Mouse (Mus musculus): ENCODE data around the gene Bag6.

Bag6 gene

DNA sequence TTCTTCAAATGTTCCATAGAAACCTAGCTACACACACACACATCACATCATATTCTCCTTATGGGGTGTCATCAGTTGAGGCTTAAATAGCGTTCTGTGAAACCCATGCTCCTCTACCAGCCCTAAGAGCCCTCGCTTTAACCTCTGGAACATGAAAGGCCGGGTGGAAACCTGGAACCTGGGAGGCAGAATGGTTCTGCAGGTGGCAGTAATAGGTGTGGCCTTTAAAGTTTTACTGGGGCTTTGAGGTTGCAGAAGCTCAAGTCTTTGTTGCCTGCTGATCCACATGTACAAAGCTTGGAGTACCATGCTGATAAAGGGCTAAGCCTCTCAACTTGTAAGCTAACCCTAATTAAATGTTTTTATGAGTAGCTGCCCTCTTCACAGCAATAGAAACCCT, 12.4 kb downstream of the Bag6 start:
- DNase-seq (ENCODE audit: low read depth, low spot score), result no peak

DNA sequence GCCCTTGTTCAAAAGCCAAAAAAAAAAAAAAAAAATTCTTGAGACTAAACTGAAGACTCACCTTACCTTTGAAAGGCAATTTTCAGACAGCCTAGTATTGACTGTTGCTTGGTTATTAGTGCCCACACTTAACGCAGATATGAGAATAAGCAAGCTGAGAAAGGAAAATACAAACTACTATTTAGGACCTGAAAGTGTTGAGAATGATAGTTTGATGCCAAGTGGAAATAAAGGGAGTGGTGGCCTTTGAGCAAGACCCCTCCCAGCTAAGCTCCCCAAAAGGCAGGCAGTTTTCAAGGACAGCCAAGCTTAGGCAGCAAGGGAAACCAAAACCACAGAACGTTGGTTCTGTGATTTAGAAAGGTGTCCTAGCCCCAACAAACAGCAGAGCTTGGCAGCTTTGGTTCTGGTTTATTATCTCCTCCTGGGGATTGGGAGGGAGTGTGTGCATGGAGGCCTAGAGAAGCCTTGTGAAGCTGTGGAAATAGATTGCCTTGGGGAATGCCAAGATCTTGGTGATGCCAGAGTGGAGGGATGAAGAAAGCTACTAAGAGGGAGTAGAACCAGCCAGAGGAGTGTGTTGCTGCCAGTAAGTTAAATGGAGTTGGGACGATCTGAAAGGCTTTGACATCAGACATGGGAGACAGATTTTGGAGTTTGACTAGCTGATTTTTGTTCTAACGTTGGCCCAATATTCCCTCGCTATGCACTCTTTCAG, 13.1 kb downstream of the Bag6 start:
- no peak for DNase-seq (ENCODE audit: low read depth, low spot score)

DNA sequence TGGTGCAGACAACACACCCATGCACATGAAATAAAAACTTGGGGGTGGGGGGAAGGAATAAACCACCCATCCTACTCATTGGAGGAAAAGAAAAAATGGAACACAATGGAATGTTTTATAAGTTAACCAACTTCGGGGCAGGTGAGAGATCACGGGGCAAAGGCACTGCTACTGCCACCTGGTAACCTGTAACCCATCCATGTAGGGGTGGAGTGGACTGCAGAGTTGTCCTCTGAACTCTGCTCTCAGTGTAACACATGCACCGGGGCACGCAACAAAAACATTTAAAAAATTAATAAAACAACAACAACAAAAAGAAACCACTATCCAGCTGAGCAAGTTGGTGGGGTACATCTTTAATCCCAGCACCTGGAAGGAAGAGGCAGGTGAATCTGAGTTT, 17.1 kb downstream of the Bag6 start:
- no peak for DNase-seq (ENCODE audit: low read depth, low spot score)

DNA sequence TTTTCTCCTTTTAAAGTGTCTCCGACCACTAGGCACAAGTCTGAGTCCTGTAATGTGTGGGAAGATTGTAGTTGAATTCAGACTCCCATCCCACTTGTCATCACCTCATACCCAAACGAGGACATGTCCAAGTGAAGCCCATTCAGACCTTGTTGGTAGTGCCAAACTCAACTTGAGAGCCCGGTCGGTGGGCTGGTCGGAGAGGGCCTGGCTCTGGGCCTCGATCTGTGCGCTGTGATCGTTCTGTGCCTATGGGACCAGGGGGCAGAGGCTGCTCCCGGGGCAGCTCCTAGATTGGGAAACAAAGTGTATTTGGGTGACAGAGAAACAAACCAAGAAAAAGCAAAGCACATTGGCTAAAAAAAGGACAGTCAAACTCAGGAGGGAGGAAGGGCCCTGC, 18.1 kb downstream of the Bag6 start:
- DNase-seq (ENCODE audit: low read depth, low spot score), result no peak

DNA sequence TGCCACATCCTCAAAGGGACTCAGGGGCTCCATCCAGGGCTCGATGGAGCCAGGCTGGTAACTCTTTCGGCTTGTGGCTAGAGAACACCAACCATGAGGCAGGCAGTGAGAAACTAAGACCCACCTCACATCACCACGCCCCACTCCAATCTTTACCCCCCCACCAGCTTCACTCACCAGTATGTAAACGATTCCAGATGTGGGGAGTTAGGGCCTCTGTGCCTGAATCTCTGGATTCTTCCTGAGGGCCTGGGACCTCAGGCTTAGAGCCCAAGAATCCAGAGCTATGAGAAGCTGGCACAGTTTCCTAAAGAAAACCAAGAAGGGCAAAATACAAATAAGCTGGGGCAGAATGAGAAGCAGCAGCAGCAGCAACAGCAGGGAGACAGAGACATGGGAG, 19.0 kb downstream of the Bag6 start:
- no peak for DNase-seq (ENCODE audit: low read depth, low spot score)

DNA sequence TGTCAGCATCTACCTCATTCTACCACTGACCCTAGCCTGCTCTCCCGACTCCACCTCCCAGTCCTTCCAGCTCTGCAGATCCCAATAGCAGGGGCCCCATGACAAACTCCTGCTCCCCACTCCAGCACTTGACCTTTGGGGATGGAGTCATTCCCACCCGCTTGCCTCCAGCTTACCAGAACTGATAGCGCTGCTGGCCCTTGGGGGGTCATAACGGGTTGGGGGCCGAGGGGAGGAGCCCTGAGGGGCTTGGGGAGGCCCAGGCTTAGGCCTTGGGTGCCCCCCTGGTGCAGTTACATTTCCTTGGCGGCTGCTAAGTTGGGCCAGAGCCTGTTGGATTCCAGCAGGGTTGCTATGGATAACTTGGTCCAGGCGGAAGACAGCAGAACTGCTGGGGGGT, 19.6 kb downstream of the Bag6 start:
- no peak for DNase-seq (ENCODE audit: low read depth, low spot score)

DNA sequence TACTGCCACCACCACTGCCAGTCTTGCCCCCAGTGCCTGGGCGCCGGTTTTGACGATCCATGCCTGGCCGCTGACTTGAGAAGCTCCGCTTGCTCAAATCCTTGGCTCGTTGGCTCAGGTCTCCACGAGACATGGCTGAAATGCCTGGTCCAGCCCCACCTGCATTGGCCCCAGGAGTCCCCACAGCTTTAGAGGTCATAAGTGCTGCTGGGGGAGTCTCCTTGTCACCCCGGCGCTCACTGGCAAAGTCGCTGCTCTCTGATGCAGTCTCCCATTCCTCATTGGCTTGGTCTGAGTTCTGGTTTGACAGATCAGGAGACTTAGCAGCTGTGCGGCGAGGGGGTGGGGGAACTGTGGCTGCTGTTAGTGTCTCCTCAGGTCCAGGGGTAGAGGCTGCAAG, 20.5 kb downstream of the Bag6 start:
- DNase-seq (ENCODE audit: low read depth, low spot score), result no peak

DNA sequence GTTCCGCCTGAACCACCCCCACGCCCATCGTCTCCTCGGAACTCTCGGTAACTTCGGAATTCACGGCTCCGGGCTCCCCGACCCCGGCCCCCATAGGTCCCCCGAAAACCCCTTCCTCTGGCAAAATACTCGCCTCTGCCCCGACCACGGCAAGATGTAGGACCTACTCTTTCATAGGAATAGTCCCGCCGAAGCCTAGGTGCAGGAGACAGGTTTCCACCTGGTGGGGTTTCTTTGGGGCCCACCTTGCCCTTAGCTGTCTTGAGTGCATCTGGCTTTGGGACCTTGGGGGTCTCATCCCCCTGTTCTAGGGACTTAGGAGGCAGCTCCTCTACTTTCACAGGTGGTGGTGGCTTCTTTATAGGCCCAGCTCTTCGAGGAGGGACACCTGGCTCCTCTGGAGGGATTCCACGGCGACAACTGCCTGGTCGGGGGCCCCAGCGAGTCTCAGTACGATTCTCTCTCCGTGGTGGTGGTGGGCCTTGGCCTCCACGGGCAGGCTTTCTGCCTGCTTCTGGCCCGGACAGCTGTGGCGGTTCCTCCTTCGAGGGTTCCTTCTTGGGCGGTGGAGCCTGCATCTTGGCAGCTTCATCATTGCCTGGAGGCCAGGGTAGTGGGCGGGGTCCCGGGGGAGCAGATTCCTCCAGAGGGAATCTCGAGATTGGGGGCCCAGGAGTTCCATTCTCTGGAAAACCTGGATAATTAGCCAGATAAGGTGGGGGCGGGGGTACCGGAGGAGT, 21.7 kb downstream of the Bag6 start:
- no peak for DNase-seq (ENCODE audit: low read depth, low spot score)

DNA sequence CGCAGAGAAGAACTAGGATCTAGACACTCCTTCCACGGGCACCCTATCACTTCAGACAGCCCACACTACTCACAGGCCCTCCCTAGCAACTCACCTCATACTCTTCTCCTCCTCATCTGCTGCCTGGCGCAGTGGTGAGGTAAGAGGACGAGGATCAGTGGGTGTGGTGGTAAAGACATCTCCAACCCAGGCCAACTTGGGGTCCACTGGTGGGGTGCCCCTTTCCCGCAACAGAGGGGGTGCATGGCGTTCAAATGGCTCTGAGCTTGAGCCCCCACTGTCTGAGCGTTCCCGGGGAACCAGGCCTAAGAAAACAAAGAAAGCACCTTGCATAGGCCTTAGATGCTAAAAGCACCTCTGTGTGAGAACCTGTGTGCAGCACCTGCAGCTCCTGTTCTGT, 22.3 kb downstream of the Bag6 start:
- no peak for DNase-seq (ENCODE audit: low read depth, low spot score)

DNA sequence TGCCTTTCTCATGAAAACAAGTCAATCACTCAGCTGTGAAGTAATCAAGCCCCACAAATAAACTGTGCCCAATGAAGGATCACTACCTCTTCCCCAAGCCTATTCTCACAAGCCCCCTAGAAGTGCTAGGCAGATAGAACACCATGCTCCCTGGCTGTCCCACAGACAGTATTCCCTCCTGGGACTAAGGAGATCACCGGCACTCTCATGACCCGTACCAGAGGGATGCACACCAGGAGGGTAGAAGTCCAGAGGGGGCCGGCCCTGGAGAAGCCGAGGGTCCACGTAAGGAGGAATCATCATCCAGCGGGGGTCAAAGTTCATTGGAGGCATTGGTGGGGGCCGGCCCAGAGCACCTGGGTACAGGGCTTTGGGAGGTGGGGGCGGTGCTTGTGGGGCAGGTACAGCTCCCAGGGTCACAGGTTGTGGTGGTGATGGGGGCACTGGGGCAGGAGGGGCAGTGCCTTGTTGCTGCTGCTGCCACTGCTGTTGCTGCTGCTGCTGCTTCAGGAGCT, 22.7 kb downstream of the Bag6 start:
- DNase-seq (ENCODE audit: low read depth, low spot score), result no peak

DNA sequence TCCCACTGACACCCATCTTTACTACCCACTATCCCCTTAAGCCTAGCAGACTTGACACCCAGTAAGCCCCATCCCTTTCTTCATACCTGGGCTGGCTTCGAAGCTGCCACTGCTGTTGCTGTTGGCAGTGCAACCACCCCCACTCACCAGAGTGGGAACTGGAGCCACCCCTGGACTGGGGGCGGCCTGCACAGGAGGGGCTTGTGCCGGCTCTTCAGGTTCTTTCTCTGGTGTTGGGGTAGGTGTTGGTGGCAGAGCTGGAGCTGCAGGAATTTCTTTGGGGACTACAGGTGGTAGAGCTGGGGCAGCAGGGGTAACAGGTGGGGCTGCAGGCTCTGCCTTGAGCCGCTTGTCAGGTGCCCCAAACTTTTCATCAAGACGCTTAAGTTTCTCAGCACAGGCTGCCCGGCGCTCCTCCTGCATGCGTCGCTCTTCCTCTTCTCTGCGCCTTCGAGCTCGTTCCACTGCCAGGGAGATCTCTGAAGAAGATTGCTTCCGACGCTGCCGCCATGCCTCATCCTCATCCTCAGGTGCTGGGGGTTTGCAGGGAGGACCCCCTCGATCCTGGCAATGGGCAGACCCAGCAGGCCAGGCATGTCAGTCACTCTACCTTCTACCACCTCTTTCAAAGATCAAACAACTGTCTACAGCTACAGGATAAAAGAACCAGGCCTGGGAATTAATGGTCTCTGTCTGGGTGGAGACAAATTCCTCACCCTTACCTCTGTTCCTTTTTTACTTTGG, 24.0 kb downstream of the Bag6 start:
- DNase-seq (ENCODE audit: low read depth, low spot score), result no peak

DNA sequence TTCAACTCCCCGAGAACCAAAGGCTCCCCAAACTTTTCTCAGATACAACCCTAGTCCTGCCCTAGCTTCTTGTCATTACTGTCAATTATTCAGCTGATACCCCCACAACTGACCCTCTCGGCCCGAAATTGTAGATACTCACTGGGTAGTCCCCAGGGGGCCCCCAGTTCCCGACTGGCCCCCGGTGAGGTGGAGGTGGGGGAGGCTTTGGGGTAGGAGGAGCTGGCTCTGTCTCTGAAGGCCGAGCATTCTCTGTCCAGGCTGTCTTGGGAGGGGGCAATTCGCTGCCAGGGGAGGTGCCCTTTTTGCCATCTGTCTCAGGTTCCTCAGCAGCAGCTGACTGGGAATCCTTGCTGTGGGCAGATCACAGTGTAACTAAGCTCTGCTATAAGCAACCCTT, 24.7 kb downstream of the Bag6 start:
- no peak for DNase-seq (ENCODE audit: low read depth, low spot score)

DNA sequence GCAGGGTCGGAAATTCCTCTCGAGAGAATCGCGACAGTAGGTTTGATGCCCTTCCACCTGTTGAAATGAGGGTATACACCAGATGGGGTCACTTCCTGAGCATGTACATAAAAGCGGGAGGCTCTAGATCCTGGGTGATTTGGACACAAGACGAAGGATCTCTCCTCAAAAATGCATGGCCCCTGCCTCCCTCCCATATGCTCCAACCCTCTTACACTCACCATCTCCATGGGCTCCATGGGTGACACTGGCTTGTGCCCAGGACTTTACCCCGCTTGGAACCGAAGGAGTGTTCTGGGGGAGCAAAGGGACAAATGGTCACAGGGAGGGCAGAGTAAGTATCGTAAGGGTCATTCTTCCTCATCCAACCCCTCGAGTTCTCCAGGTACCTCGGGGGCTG, 26.4 kb downstream of the Bag6 start:
- DNase-seq (ENCODE audit: low read depth, low spot score), result no peak

DNA sequence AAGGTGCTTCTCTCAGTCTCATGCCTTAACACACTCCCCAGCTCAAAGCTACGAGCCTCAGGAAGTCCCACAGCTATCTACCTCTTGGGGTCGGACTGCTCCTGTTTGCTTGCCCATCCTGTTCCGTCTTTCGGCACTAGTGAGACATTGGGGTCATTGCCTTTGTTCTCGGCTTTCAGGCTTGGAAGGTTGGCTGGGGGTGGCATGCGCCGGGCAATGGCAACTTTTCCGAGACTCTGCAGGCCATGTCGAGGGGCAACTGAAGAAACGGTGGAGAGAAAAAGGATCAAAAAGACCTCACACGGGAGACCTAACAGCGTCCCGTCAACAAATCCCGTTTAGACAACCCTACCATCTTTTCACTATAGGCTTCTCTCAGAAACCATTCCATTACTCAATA, 27.1 kb downstream of the Bag6 start:
- DNase-seq (ENCODE audit: low read depth, low spot score), result no peak

DNA sequence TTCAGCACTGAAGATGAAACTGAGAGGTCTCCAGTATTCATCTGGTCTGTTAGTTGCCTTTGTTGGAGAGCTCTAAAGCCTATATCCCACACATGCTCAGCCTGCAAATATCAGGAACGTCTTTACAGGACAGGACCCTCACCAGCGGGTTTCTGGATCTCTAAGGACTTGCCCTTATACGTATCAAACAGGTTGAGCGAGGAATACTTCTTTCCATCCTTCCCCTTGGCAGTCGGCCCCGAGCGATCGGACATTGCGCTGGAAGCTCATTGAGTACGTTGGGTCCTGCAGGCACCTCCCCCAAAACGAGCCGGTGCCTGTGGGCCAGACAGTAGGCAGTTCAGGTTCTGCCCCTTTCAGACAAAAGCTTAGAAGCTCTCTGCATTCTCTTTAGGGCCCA, 27.8 kb downstream of the Bag6 start:
- DNase-seq (ENCODE audit: low read depth, low spot score), result no peak

DNA sequence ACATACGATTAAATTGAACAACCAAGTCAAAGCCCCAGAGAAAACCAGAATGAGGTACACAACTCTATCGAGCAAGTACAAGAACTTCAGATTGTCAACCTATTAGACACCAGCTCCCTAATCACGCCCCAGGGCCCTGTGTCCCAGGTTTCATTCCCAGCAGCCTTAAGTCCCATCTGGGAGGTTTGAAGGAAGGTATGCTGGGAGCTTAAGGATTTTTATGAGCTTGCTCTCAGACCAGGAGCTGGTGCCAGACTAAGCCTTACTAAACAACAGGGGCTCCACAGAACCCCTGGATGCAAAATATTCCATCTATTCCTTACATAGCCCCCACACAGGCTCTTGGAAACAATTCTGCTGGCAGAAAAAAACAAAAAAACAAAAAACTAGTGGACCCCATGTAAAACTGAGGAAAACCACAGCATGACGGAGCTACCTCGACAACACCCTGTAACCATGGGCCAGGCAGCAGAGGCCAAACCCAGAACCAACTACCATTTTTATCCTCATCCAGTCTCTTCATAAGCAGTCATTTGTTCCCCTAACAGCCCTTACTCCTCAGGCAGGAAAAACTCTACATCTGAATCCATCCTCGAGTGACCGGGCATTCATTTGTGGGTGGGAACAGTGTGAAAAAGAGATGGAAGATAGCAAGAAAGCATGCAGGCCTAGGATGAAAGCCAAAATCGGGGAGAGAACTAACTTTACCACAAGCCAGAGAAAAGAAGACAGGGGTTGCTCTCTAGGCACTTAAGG, 28.5 kb downstream of the Bag6 start:
- no peak for DNase-seq (ENCODE audit: low read depth, low spot score)

DNA sequence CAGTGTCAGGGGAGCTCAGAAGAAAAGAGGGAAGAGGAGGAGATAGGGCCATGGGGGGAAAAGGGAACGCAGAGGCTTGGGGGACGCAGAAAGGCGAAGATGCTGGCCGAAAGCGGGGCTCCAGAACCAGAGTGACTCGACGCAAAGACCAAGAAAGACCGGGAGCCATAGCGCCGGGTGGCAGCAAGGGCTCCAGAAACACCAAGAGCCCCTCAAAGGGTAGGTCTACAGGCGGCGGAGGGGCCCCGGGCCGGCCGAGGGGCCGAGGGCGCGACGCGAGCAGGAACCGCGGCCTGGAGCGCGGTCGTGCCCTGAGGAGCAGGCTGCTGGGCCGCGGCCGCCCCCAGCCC, 29.2 kb downstream of the Bag6 start:
- no peak for DNase-seq (ENCODE audit: low read depth, low spot score)

DNA sequence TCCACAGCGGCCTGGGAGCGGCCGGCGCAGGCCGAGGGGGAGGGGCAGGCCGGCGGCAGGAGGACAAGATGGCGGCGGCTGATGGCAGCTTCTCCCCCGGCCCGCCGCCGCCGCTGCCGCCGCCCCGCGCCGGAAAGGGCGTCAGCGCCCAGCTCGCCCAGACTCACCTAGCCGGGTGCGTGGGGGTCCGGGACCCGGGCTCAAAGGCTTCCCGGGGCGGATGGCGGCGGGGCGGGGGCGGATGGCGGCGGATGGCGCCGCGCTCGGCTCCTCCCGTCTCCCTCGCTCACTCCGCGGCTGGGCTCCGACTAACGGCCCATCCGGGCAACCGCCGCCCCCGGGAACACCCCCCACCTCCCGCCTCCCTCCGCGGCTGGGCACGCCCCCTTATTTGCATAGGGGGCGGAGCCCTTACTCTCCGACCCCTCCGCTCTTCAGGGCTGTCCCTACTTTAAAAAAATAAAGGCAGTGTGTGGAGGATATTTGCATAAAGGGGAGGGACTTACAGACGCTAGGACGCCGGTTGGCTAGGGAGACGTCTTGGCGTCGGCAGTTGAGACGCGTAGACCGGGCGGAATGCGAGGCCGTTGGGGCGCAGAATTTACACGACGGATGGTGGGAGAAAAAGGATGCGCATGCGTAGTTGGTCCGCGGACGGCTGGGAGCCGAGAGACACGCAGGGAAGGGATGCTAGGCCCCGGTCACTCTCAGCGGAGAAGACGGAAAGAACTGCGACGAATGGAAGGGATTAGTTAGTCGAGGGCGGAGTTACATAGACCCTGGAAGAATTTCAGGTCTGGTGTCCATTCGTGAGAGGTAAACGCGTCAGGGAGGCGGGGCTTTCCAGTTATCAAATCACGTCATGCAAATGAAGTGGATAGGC, 29.8 kb downstream of the Bag6 start, which contains the start of gene Prrc2a:
Gene Prrc2a, minus strand, starts transcription at position 330 of the 883 bp plus-strand sequence.
- peak; percentile 99 for DNase-seq (ENCODE audit: low read depth, low spot score)

DNA sequence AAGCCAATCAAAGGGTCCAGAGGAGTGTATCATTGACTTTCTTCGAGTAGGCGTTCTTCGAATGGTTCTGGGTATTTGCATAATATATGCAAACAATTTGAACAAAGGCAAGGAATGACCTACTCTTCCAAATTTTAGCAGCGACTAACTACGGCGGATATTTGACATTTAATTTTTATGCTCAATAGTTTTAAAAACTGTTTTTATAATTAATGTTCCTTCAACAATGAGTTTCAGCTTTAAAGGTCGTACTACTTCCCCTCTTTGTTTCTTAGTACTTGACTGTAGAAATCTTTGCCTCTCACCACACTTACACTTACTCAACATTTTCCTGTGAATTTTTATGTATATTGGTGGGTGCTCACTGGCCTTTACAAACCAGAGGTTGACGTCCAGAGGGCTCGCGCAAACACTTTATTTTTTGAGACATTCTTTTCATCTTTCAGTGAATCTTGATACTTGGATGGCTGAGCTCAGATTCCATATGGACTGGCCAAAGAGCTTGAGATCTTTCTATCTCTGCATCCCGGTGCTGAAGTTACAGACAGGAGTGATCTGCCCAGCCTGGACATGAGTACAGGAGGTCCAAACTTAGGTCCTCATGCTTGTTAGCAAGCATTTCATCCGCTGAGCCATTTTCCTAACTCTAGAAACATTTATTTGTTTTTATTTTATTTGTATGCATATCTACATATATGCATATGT, 30.6 kb downstream of the Bag6 start:
- no peak for DNase-seq (ENCODE audit: low read depth, low spot score)

DNA sequence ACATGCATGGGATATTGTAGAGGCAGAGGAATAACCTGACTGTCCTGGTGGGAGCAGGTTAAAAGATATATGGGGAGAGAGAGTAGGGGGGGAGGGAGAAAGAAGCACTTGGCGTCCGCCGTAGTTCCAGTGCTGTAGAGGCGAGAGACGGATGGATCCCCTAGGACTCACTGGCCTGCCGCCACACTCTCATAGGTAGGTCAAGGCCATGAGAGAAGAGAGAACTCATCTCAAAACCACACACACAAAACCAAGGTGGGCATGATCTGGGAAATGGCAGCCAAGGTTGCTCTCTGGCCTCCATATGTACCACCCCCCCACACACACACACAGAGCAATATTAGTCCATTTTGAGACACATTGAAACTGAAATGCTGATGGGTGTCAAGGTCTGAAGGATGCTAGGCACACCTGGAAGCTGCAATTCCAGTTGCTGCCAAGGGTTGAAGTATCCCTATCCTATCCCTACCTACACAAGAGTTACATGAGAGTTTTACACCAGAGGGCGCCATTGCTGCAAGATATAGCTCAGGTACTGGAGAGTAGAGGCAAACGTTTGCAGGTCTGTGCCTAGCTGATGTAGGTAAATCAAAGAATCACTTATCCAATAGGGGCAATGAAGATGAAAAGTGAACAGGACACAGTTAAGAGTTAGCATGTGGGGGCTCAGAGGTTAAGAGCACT, 31.5 kb downstream of the Bag6 start:
- peak; percentile 63 for DNase-seq (ENCODE audit: low read depth, low spot score)
